Mouse (Mus musculus) ovary, postnatal 14 days (tissue): ENCODE data around the gene Arhgef16.

Experiments
- DNase-seq: peaks from one replicate; pipeline ENCODE4 v3.0.0; 2022; ENCODE audit warnings: low spot score

Gene Arhgef16

GRCm38 (mm10) chr4:154301466-154301881 is at the start of gene Arhgef16:
Gene Arhgef16, minus strand, starts transcription at chr4:154301676.
- peak; percentile 17 for DNase-seq

- DNase-seq: no peak
These were observed 46.8 kb upstream of the Arhgef16 start for GRCm38 (mm10) chr4:154348197-154348786.

GRCm38 (mm10) chr4:154346731-154347522 is 45.5 kb upstream of the Arhgef16 start:
- no peak for DNase-seq

- no peak for DNase-seq
These were observed 35.2 kb upstream of the Arhgef16 start for GRCm38 (mm10) chr4:154336650-154337049.

- no peak for DNase-seq
These were observed 34.3 kb upstream of the Arhgef16 start, which contains the start of gene B230104I21Rik for GRCm38 (mm10) chr4:154335761-154336160. Gene B230104I21Rik, plus strand, starts transcription at chr4:154336127.

GRCm38 (mm10) chr4:154334699-154335402 is 33.4 kb upstream of the Arhgef16 start:
- no peak for DNase-seq

- no peak for DNase-seq
These were observed 31.8 kb upstream of the Arhgef16 start for GRCm38 (mm10) chr4:154333300-154333699.

- DNase-seq: no peak
These were observed 29.8 kb upstream of the Arhgef16 start for GRCm38 (mm10) chr4:154331271-154331670.

- no peak for DNase-seq
These were observed 28.5 kb upstream of the Arhgef16 start for GRCm38 (mm10) chr4:154330001-154330400.

- DNase-seq: peak; percentile 60
These were observed 27.4 kb upstream of the Arhgef16 start for GRCm38 (mm10) chr4:154328836-154329235.

- DNase-seq: no peak
These were observed 27.0 kb upstream of the Arhgef16 start for GRCm38 (mm10) chr4:154328431-154328830.

- no peak for DNase-seq
These were observed 23.9 kb upstream of the Arhgef16 start for GRCm38 (mm10) chr4:154325410-154325809.

- DNase-seq: no peak
These were observed 12.1 kb upstream of the Arhgef16 start for GRCm38 (mm10) chr4:154313622-154313967.

GRCm38 (mm10) chr4:154312935-154313621 is 11.6 kb upstream of the Arhgef16 start:
- no peak for DNase-seq

- no peak for DNase-seq
These were observed 10.8 kb upstream of the Arhgef16 start for GRCm38 (mm10) chr4:154312143-154312812.

GRCm38 (mm10) chr4:154310576-154311262 is 9.2 kb upstream of the Arhgef16 start:
- no peak for DNase-seq

- no peak for DNase-seq
These were observed 7.7 kb upstream of the Arhgef16 start for GRCm38 (mm10) chr4:154309131-154309530.

GRCm38 (mm10) chr4:154299541-154300271 is 1.8 kb downstream of the Arhgef16 start:
- DNase-seq: peak; percentile 21

- no peak for DNase-seq
These were observed 3.7 kb downstream of the Arhgef16 start for GRCm38 (mm10) chr4:154297761-154298160.

GRCm38 (mm10) chr4:154294262-154294731 is 7.2 kb downstream of the Arhgef16 start:
- no peak for DNase-seq
